Mouse (Mus musculus): ENCODE results near the gene Tenm4. TPM values are rescaled to one million over a fixed set of nuclear protein-coding genes. Genes with fewer than 3 reads are reported as not detected.

The Tenm4 gene
- polyA plus RNA-seq, 1 experiment from 2014 or later = 31.3 TPM

- Histone ChIP-seq H3K9ac (ENCODE audit: low read depth, low read length) (no peak overlapping the region), H3K4me1 (ENCODE audit: control insufficient read depth, insufficient read depth, low read length) (0 out of 2 replicates have a peak, but pooled peaks cover 14% of the 10 kb centered on the region), H3K9me3 (ENCODE audit: control insufficient read depth, low read length) (no peaks in the 10 kb centered on the region), H3K4me3 (ENCODE audit: low read depth, low read length) (no peak overlapping the region), H3K27ac (replicated peaks; ENCODE audit: low read depth, low read length) (no peak overlapping the region), H3K36me3 (ENCODE audit: control insufficient read depth, insufficient read depth, low read length) (no peaks in the 10 kb centered on the region), H3K27me3 (replicated peaks; ENCODE audit: control insufficient read depth, insufficient read depth, low read length) (no peaks in the 10 kb centered on the region), H3K4me2 (ENCODE audit: low read depth, low read length) (no peak overlapping the region)
- DNase-seq (ENCODE audit: low spot score) (no peak), ATAC-seq (ENCODE audit: low read depth) (0 out of 2 replicates have a peak, but pooled peaks have one; percentile 30)
- WGBS = 32% methylated on average over 3 of the region's 3 CpGs
Measured at GRCm38 (mm10) chr7:96562890-96563289, 391.8 kb downstream of the Tenm4 start.

GRCm38 (mm10) chr7:96563329-96564065, 392.5 kb downstream of the Tenm4 start:
- no peak overlapping the region for H3K27ac ChIP-seq (replicated peaks; ENCODE audit: low read depth, low read length)
- H3K4me3 ChIP-seq (ENCODE audit: low read depth, low read length) = no peak overlapping the region
- H3K27me3 ChIP-seq (replicated peaks; ENCODE audit: control insufficient read depth, insufficient read depth, low read length) = no peaks in the 10 kb centered on the region
- no peaks in the 10 kb centered on the region for H3K36me3 ChIP-seq (ENCODE audit: control insufficient read depth, insufficient read depth, low read length)
- ATAC-seq (ENCODE audit: low read depth) (no peak), DNase-seq (ENCODE audit: low spot score) (peak; percentile 36)
- no peaks in the 10 kb centered on the region for H3K9me3 ChIP-seq (ENCODE audit: control insufficient read depth, low read length)
- H3K4me2 ChIP-seq (ENCODE audit: low read depth, low read length) = no peak overlapping the region
- no peak overlapping the region for H3K9ac ChIP-seq (ENCODE audit: low read depth, low read length)
- 0 out of 2 replicates have a peak, but pooled peaks cover 14% of the 10 kb centered on the region for H3K4me1 ChIP-seq (ENCODE audit: control insufficient read depth, insufficient read depth, low read length)
- 46% methylated on average over 3 of the region's 3 CpGs for WGBS

- Histone ChIP-seq H3K27me3 (replicated peaks; ENCODE audit: control insufficient read depth, insufficient read depth, low read length) (no peaks in the 10 kb centered on the region), H3K9me3 (ENCODE audit: control insufficient read depth, low read length) (no peaks in the 10 kb centered on the region), H3K4me3 (ENCODE audit: low read depth, low read length) (no peak overlapping the region), H3K4me1 (ENCODE audit: control insufficient read depth, insufficient read depth, low read length) (0 out of 2 replicates have a peak, but pooled peaks cover 14% of the 10 kb centered on the region), H3K9ac (ENCODE audit: low read depth, low read length) (no peak overlapping the region), H3K4me2 (ENCODE audit: low read depth, low read length) (no peak overlapping the region), H3K36me3 (ENCODE audit: control insufficient read depth, insufficient read depth, low read length) (no peaks in the 10 kb centered on the region), H3K27ac (replicated peaks; ENCODE audit: low read depth, low read length) (no peak overlapping the region)
- WGBS = 45% methylated on average over 4 of the region's 4 CpGs
- 0 out of 2 replicates have a peak, but pooled peaks have one; percentile 53 for ATAC-seq (ENCODE audit: low read depth)
- DNase-seq (ENCODE audit: low spot score) = peak; percentile 67
Measured at GRCm38 (mm10) chr7:96565806-96566205, 394.8 kb downstream of the Tenm4 start.

- H3K9me3 ChIP-seq (ENCODE audit: control insufficient read depth, low read length) = no peaks in the 10 kb centered on the region
Measured at GRCm38 (mm10) chr7:96566260-96566659, 395.2 kb downstream of the Tenm4 start.

GRCm38 (mm10) chr7:96568034-96568433, 397.0 kb downstream of the Tenm4 start:
- H3K27ac ChIP-seq (replicated peaks; ENCODE audit: low read depth, low read length) = no peak overlapping the region
- H3K27me3 ChIP-seq (replicated peaks; ENCODE audit: control insufficient read depth, insufficient read depth, low read length) = no peaks in the 10 kb centered on the region
- WGBS = 86% methylated on average over 3 of the region's 3 CpGs
- no peak overlapping the region for H3K9ac ChIP-seq (ENCODE audit: low read depth, low read length)
- no peak overlapping the region for H3K4me2 ChIP-seq (ENCODE audit: low read depth, low read length)
- no peaks in the 10 kb centered on the region for H3K9me3 ChIP-seq (ENCODE audit: control insufficient read depth, low read length)
- ATAC-seq (ENCODE audit: low read depth) = no peak
- no peak overlapping the region for H3K4me3 ChIP-seq (ENCODE audit: low read depth, low read length)
- DNase-seq (ENCODE audit: low spot score) = no peak
- H3K36me3 ChIP-seq (ENCODE audit: control insufficient read depth, insufficient read depth, low read length) = no peaks in the 10 kb centered on the region
- 0 out of 2 replicates have a peak, but pooled peaks cover 14% of the 10 kb centered on the region for H3K4me1 ChIP-seq (ENCODE audit: control insufficient read depth, insufficient read depth, low read length)

More at GRCm38 (mm10) chr7:96566260-96566659, 395.2 kb downstream of the Tenm4 start:
- H3K36me3 ChIP-seq (ENCODE audit: control insufficient read depth, insufficient read depth, low read length) = no peaks in the 10 kb centered on the region
- no peak overlapping the region for H3K4me2 ChIP-seq (ENCODE audit: low read depth, low read length)
- 0 out of 2 replicates have a peak, but pooled peaks cover 14% of the 10 kb centered on the region for H3K4me1 ChIP-seq (ENCODE audit: control insufficient read depth, insufficient read depth, low read length)
- ATAC-seq (ENCODE audit: low read depth) (no peak), DNase-seq (ENCODE audit: low spot score) (no peak)
- H3K9ac ChIP-seq (ENCODE audit: low read depth, low read length) = no peak overlapping the region
- WGBS = 90% methylated on average over 4 of the region's 4 CpGs
- H3K4me3 ChIP-seq (ENCODE audit: low read depth, low read length) = no peak overlapping the region
- H3K27ac ChIP-seq (replicated peaks; ENCODE audit: low read depth, low read length) = no peak overlapping the region
- H3K27me3 ChIP-seq (replicated peaks; ENCODE audit: control insufficient read depth, insufficient read depth, low read length) = no peaks in the 10 kb centered on the region

- DNase-seq (ENCODE audit: low spot score) (no peak), ATAC-seq (ENCODE audit: low read depth) (no peak)
- Histone ChIP-seq H3K4me2 (ENCODE audit: low read depth, low read length) (no peak overlapping the region), H3K27ac (replicated peaks; ENCODE audit: low read depth, low read length) (no peak overlapping the region), H3K27me3 (replicated peaks; ENCODE audit: control insufficient read depth, insufficient read depth, low read length) (no peaks in the 10 kb centered on the region), H3K4me3 (ENCODE audit: low read depth, low read length) (no peak overlapping the region), H3K4me1 (ENCODE audit: control insufficient read depth, insufficient read depth, low read length) (peaks cover 24% of the 10 kb centered on the region), H3K36me3 (ENCODE audit: control insufficient read depth, insufficient read depth, low read length) (no peaks in the 10 kb centered on the region), H3K9me3 (ENCODE audit: control insufficient read depth, low read length) (no peaks in the 10 kb centered on the region), H3K9ac (ENCODE audit: low read depth, low read length) (no peak overlapping the region)
Measured at GRCm38 (mm10) chr7:96570965-96571364, 399.9 kb downstream of the Tenm4 start.

- no peak for DNase-seq (ENCODE audit: low spot score)
- Histone ChIP-seq H3K36me3 (ENCODE audit: control insufficient read depth, insufficient read depth, low read length) (no peaks in the 10 kb centered on the region), H3K4me2 (ENCODE audit: low read depth, low read length) (no peak overlapping the region), H3K27ac (replicated peaks; ENCODE audit: low read depth, low read length) (no peak overlapping the region), H3K4me1 (ENCODE audit: control insufficient read depth, insufficient read depth, low read length) (peaks cover 18% of the 10 kb centered on the region), H3K27me3 (replicated peaks; ENCODE audit: control insufficient read depth, insufficient read depth, low read length) (no peaks in the 10 kb centered on the region), H3K4me3 (ENCODE audit: low read depth, low read length) (no peak overlapping the region), H3K9ac (ENCODE audit: low read depth, low read length) (no peak overlapping the region), H3K9me3 (ENCODE audit: control insufficient read depth, low read length) (no peaks in the 10 kb centered on the region)
- 93% methylated on average over 7 of the region's 7 CpGs for WGBS
- no peak for ATAC-seq (ENCODE audit: low read depth)
Measured at GRCm38 (mm10) chr7:96572995-96573394, 401.9 kb downstream of the Tenm4 start.

- ATAC-seq (ENCODE audit: low read depth) (peak; percentile 86), DNase-seq (ENCODE audit: low spot score) (peak; percentile 91)
- 20% methylated on average over 7 of the region's 7 CpGs for WGBS
- Histone ChIP-seq H3K9ac (ENCODE audit: low read depth, low read length) (no peak overlapping the region), H3K9me3 (ENCODE audit: control insufficient read depth, low read length) (no peaks in the 10 kb centered on the region), H3K4me3 (ENCODE audit: low read depth, low read length) (no peak overlapping the region), H3K4me1 (ENCODE audit: control insufficient read depth, insufficient read depth, low read length) (peaks cover 18% of the 10 kb centered on the region), H3K36me3 (ENCODE audit: control insufficient read depth, insufficient read depth, low read length) (no peaks in the 10 kb centered on the region), H3K4me2 (ENCODE audit: low read depth, low read length) (no peak overlapping the region), H3K27ac (replicated peaks; ENCODE audit: low read depth, low read length) (peak overlapping the region; percentile 31; the same call in 1 of the 2 replicates), H3K27me3 (replicated peaks; ENCODE audit: control insufficient read depth, insufficient read depth, low read length) (no peaks in the 10 kb centered on the region)
Measured at GRCm38 (mm10) chr7:96575202-96575650, 404.2 kb downstream of the Tenm4 start.

GRCm38 (mm10) chr7:96582752-96583151, 411.7 kb downstream of the Tenm4 start:
- no peaks in the 10 kb centered on the region for H3K9me3 ChIP-seq (ENCODE audit: control insufficient read depth, low read length)
- no peak overlapping the region for H3K27ac ChIP-seq (replicated peaks; ENCODE audit: low read depth, low read length)
- DNase-seq (ENCODE audit: low spot score) (peak; percentile 21), ATAC-seq (ENCODE audit: low read depth) (no peak; the same call in 1 of the 2 replicates)
- H3K4me3 ChIP-seq (ENCODE audit: low read depth, low read length) = no peak overlapping the region
- H3K4me1 ChIP-seq (ENCODE audit: control insufficient read depth, insufficient read depth, low read length) = no peaks in the 10 kb centered on the region
- H3K9ac ChIP-seq (ENCODE audit: low read depth, low read length) = no peak overlapping the region
- 57% methylated on average over 6 of the region's 6 CpGs for WGBS
- no peaks in the 10 kb centered on the region for H3K27me3 ChIP-seq (replicated peaks; ENCODE audit: control insufficient read depth, insufficient read depth, low read length)
- no peaks in the 10 kb centered on the region for H3K36me3 ChIP-seq (ENCODE audit: control insufficient read depth, insufficient read depth, low read length)
- no peak overlapping the region for H3K4me2 ChIP-seq (ENCODE audit: low read depth, low read length)
